Mouse (Mus musculus) small intestine, adult 2 months (tissue): ENCODE measurements around the gene Cd247.

Source experiments
- CTCF ChIP-seq: fragments of 200-500 bp; IDR thresholded peaks from 2 replicates; pipeline ENCODE4 v1.5.1; 2012; ENCODE audit warnings: low read depth, mild to moderate bottlenecking, control low read depth, inconsistent platforms, low read length, moderate library complexity, mixed read lengths; ENCODE audit not compliant: insufficient replicate concordance, insufficient read length; ENCODE audit errors: extremely low read depth
- POLR2A ChIP-seq: fragments of 200-500 bp; IDR thresholded peaks from 2 replicates; pipeline ENCODE4 v1.6.1; 2012; ENCODE audit warnings: low read depth, mild to moderate bottlenecking, control low read depth, inconsistent platforms, low read length, moderate library complexity

- TF ChIP-seq CTCF (peak; percentile 93), POLR2A (no peak)
These were observed 17.0 kb upstream of the Cd247 start for GRCm38 (mm10) chr1:165771491-165771897.
